Comparison of ENCODE assay signal across 8 mouse cellular contexts in genomic region chr9:4375828-4376639, GRCm38 (mm10). TPM values are rescaled to one million over a fixed set of nuclear protein-coding genes. Genes with fewer than 3 reads are reported as not detected.
DNase-seq lines count a peak whose midpoint lies in the region; ATAC-seq lines count a peak whose summit lies in the region.

Gene Msantd4, plus strand, starts transcription at chr9:4376562.

- peak; percentile 95 for DNase-seq in c-Kit-negative CD71-positive TER-119-positive erythroid progenitor cells, embryonic 14.5 days (ENCODE audit: low read depth, low spot score)
- DNase-seq in fibroblast of lung, adult 2 months (ENCODE audit: low read depth), result peak; percentile 99
- DNase-seq in kidney, postnatal 14 days, result peak; percentile 98
- DNase-seq in liver, embryonic 13.5 days, result peak; percentile 93
- DNase-seq in neural tube, embryonic 10.5 days (ENCODE audit: extremely low spot score, low spot score), result peak; percentile 95

- ATAC-seq in CD4-positive, CD25-positive, alpha-beta regulatory T cell, adult 4 months, result peak; percentile 96
- ATAC-seq in heart, embryonic 14.5 days (ENCODE audit: insufficient number of reproducible peaks, insufficient read depth, low FRiP score, low read depth), result peak; percentile 100
- peak; percentile 99 for ATAC-seq in liver, embryonic 13.5 days (ENCODE audit: low read depth)
- peak; percentile 100 for ATAC-seq in stomach, embryonic 16.5 days (ENCODE audit: insufficient read depth, low FRiP score)

- peaks cover 0 to 11% of the 10 kb centered on the region in 2 experiments; a peak in 2 of 4 replicates for H3K4me1 ChIP-seq in heart, embryonic 14.5 days (ENCODE audit: control insufficient read depth in 2 of 2, insufficient read depth in 2 of 2, low read length in 2 of 2)
- peaks cover 10% of the 10 kb centered on the region for H3K4me1 ChIP-seq in liver, embryonic 13.5 days (replicated peaks)
- H3K4me1 ChIP-seq in stomach, embryonic 16.5 days (ENCODE audit: control insufficient read depth, insufficient read depth, low read length), result peaks cover 10% of the 10 kb centered on the region; the same call in 1 of the 2 replicates

- peaks cover 5% of the 10 kb centered on the region; the same call in 1 of the 2 replicates for H3K36me3 ChIP-seq in heart, embryonic 14.5 days (ENCODE audit: control insufficient read depth, insufficient read depth, low read length)
- no peaks in the 10 kb centered on the region for H3K36me3 ChIP-seq in liver, embryonic 13.5 days
- no peaks in the 10 kb centered on the region for H3K36me3 ChIP-seq in stomach, embryonic 16.5 days (ENCODE audit: control insufficient read depth, insufficient read depth, low read length)

- peak within 1 kb of the TSS; percentile 72 to 74 for H3K4me3 ChIP-seq in heart, embryonic 14.5 days (ENCODE audit: control insufficient read depth in 1 of 2, insufficient read depth in 1 of 2, low read depth in 1 of 2, low read length in 2 of 2)
- peak within 1 kb of the TSS; percentile 76 for H3K4me3 ChIP-seq in liver, embryonic 13.5 days (replicated peaks)
- H3K4me3 ChIP-seq in stomach, embryonic 16.5 days (replicated peaks; ENCODE audit: low read length), result peak within 1 kb of the TSS; percentile 70

- peak within 1 kb of the TSS; percentile 81 for H3K4me2 ChIP-seq in heart, embryonic 14.5 days (ENCODE audit: low read length)
- peak within 1 kb of the TSS; percentile 77 for H3K4me2 ChIP-seq in liver, embryonic 13.5 days
- H3K4me2 ChIP-seq in stomach, embryonic 16.5 days (ENCODE audit: low read depth, low read length), result peak within 1 kb of the TSS; percentile 71

- WGBS in heart, embryonic 14.5 days, result 3% methylated on average over 31 of the region's 31 CpGs
- WGBS in liver, embryonic 13.5 days (ENCODE audit: insufficient replicate concordance), result 2% methylated on average over 31 of the region's 31 CpGs
- 3% methylated on average over 31 of the region's 31 CpGs for WGBS in stomach, embryonic 16.5 days

- no peaks in the 10 kb centered on the region for H3K9me3 ChIP-seq in heart, embryonic 14.5 days (ENCODE audit: control insufficient read depth, low read length)
- H3K9me3 ChIP-seq in liver, embryonic 13.5 days (replicated peaks), result no peaks in the 10 kb centered on the region
- H3K9me3 ChIP-seq in stomach, embryonic 16.5 days (replicated peaks; ENCODE audit: control insufficient read depth, low read length), result no peaks in the 10 kb centered on the region

- peak within 1 kb of the TSS; percentile 66 to 76 for H3K27ac ChIP-seq in heart, embryonic 14.5 days (replicated peaks in 1 of 2; ENCODE audit: control insufficient read depth in 1 of 2, insufficient read depth in 1 of 2, low read depth in 2 of 2, low read length in 2 of 2)
- peak within 1 kb of the TSS; percentile 39; the same call in 1 of the 2 replicates for H3K27ac ChIP-seq in liver, embryonic 13.5 days
- H3K27ac ChIP-seq in stomach, embryonic 16.5 days (ENCODE audit: low read length), result peak within 1 kb of the TSS; percentile 77

- H3K27me3 ChIP-seq in heart, embryonic 14.5 days (ENCODE audit: control insufficient read depth, insufficient read depth, low read length), result no peaks in the 10 kb centered on the region
- H3K27me3 ChIP-seq in liver, embryonic 13.5 days, result no peaks in the 10 kb centered on the region
- H3K27me3 ChIP-seq in stomach, embryonic 16.5 days (ENCODE audit: control insufficient read depth, insufficient read depth, low read length), result no peaks in the 10 kb centered on the region

- H3K9ac ChIP-seq in heart, embryonic 14.5 days (ENCODE audit: low read length), result peak within 1 kb of the TSS; percentile 81
- H3K9ac ChIP-seq in liver, embryonic 13.5 days, result peak within 1 kb of the TSS; percentile 71
- H3K9ac ChIP-seq in stomach, embryonic 16.5 days (ENCODE audit: low read length), result peak within 1 kb of the TSS; percentile 80

RNA-seq across cellular contexts. Expression of gene Msantd4, which starts in this region (rescaled TPM):
- polyA plus RNA-seq in CD4-positive, CD25-positive, alpha-beta regulatory T cell, adult 4 months (2017; shearing (Covaris generic)), result 10 to 100 TPM; 21.4 to 22.0 TPM
- 35.5 and 38.8 TPM in 2 replicates for polyA plus RNA-seq in heart, embryonic 14.5 days (2014; fragmentation: Nextera tagmentation; extraction: Ambion mirVana)
- polyA plus RNA-seq in liver, embryonic 13.5 days (2015; fragmentation: Nextera tagmentation; extraction: Ambion mirVana), result 9.6 and 12.3 TPM in 2 replicates
- 39.5 and 39.7 TPM in 2 replicates for polyA plus RNA-seq in stomach, embryonic 16.5 days (2015; fragmentation: Nextera tagmentation; extraction: Ambion mirVana)

Comparison
In these comparisons a context has a peak if more than half of its experiments do, and no peak if none do; other contexts are left out.
1. Peak in every context shown above with its lines: DNase-seq, ATAC-seq, H3K4me3 ChIP-seq and H3K27ac ChIP-seq.